24 mouse cellular contexts compared by ENCODE assay signal in the genomic region with DNA sequence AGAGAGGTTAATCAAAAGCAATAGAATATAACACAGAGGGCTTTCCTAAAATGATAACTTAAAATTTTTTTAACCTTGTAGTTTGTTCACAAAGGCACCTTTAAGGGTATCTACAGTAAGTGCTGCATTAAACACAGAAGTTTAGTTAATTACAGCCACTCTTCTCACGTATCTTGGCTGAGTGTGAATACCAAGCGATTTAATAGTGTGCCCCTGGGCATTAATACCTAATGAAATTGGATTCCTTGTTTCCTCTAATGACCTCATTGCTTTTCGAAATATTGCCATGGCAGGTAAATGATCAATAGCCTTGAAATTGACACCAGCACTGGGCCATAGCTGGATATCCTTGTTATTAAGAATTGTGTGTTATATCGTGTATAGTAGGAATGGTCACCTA. TPM values are rescaled to one million over a fixed set of nuclear protein-coding genes. Genes with fewer than 3 reads are reported as not detected.
"Had no signal": no experiment of that assay in that cellular context is flagged by ENCODE, and none has a peak within 500 bp of the region (broad histone marks: within the 10 kb centered on the region; RNA-seq: fewer than 3 reads in every experiment).

No protein-coding gene starts in this region.

- H3K27ac ChIP-seq: midbrain, embryonic 10.5 days; midbrain, embryonic 12.5 days; neural tube, embryonic 13.5 days; neural tube, embryonic 15.5 days had no signal

- H3K4me1 ChIP-seq: midbrain, embryonic 10.5 days; midbrain, embryonic 12.5 days; neural tube, embryonic 13.5 days; neural tube, embryonic 15.5 days had no signal

- H3K36me3 ChIP-seq: midbrain, embryonic 10.5 days; midbrain, embryonic 12.5 days; neural tube, embryonic 13.5 days; neural tube, embryonic 15.5 days had no signal

- DNase-seq: lung, embryonic 14.5 days; lung, postnatal 10 days; lung, postnatal 4 days; midbrain, embryonic 14.5 days; retina, postnatal 1 day; right cerebral cortex, adult 18-20 months; right cerebral cortex, postnatal 25 days; right cerebral cortex, postnatal 4 days; spleen, adult 18-20 months; thymus, adult 18-20 months; thymus, postnatal 14 days; thymus, postnatal 36 days had no signal

- H3K27me3 ChIP-seq: midbrain, embryonic 12.5 days; neural tube, embryonic 13.5 days; neural tube, embryonic 15.5 days had no signal

- H3K4me3 ChIP-seq: midbrain, embryonic 10.5 days; midbrain, embryonic 12.5 days; myocyte; neural tube, embryonic 13.5 days; neural tube, embryonic 15.5 days had no signal

RNA-seq across cellular contexts. Expression of a gene that starts 8.3 kb away (rescaled TPM):
- polyA plus RNA-seq: lung, embryonic 14.5 days; lung, embryonic 16.5 days; midbrain, embryonic 10.5 days; midbrain, embryonic 12.5 days; midbrain, embryonic 14.5 days; midbrain, embryonic 16.5 days; myocyte; neural tube, embryonic 11.5 days; neural tube, embryonic 13.5 days; neural tube, embryonic 15.5 days; small intestine, adult 2 months; stomach, embryonic 14.5 days; stomach, embryonic 16.5 days; thymus, postnatal 0 days had no signal

RNA-seq across cellular contexts. Expression of a gene that starts 55.3 kb away (rescaled TPM):
- polyA plus RNA-seq: lung, embryonic 14.5 days; lung, embryonic 16.5 days; midbrain, embryonic 10.5 days; myocyte; neural tube, embryonic 11.5 days; small intestine, adult 2 months; stomach, embryonic 14.5 days; stomach, embryonic 16.5 days; thymus, postnatal 0 days had no signal
